Mouse (Mus musculus): ENCODE results near the gene A4galt. TPM values are rescaled to one million over a fixed set of nuclear protein-coding genes. Genes with fewer than 3 reads are reported as not detected.

The A4galt gene
- polyA plus RNA-seq, 1 experiment = 28.4 TPM

- no peak overlapping the region for H3ac ChIP-seq (ENCODE audit: control insufficient read depth, insufficient read length)
- TF ChIP-seq SRF (IDR thresholded peaks at IDR 0.05; ENCODE audit: control insufficient read depth, insufficient read length, low read depth) (peak; percentile 96), MYOG (IDR thresholded peaks at IDR 0.05; ENCODE audit: control insufficient read depth in 1 of 3, insufficient read depth in 1 of 3, insufficient read length in 2 of 3, low read depth in 2 of 3) (peak in 2 of 3 experiments; percentile 8 to 35), MYOD1 (IDR thresholded peaks at IDR 0.05; ENCODE audit: control insufficient read depth in 1 of 3, insufficient read length in 2 of 3, low read depth in 2 of 3) (peak in 1 of 3 experiments; percentile 60), TCF12 (IDR thresholded peaks at IDR 0.05; ENCODE audit: insufficient read depth, poor library complexity, severe bottlenecking) (no peak), E2F4 (IDR thresholded peaks at IDR 0.05; ENCODE audit: insufficient read depth) (no peak), USF1 (IDR thresholded peaks at IDR 0.05; ENCODE audit: low read depth) (peak; percentile 54), MAX (IDR thresholded peaks at IDR 0.05; ENCODE audit: low read depth) (no peak), POLR2A (IDR thresholded peaks at IDR 0.05; ENCODE audit: insufficient read length, low read depth) (no peak), CEBPB (IDR thresholded peaks at IDR 0.05; ENCODE audit: insufficient read depth, poor library complexity, severe bottlenecking) (no peak), REST (IDR thresholded peaks at IDR 0.05; ENCODE audit: insufficient read depth, insufficient read length) (no peak), TCF3 (IDR thresholded peaks at IDR 0.05; ENCODE audit: insufficient read length, low read depth) (no peak), POLR2AphosphoS2 (IDR thresholded peaks at IDR 0.05; ENCODE audit: insufficient read length, low read depth) (no peak)
- H3K4me2 ChIP-seq (ENCODE audit: low read depth) = peak overlapping the region; percentile 10
- H3K27me3 ChIP-seq (ENCODE audit: control insufficient read depth, insufficient read depth, insufficient read length) = no peaks in the 10 kb centered on the region
- H3K79me2 ChIP-seq (ENCODE audit: control insufficient read depth, insufficient read depth) = no peaks in the 10 kb centered on the region
- no peaks in the 10 kb centered on the region for H3K36me3 ChIP-seq (ENCODE audit: control insufficient read depth, insufficient read depth)
- no peak overlapping the region for H3K4me3 ChIP-seq
These were observed 18.2 kb downstream of the A4galt start for GRCm38 (mm10) chr15:83233219-83233992.

GRCm38 (mm10) chr15:83227559-83227958 lies 24.0 kb downstream of the A4galt start:
- no peak for TF ChIP-seq E2F4 (IDR thresholded peaks at IDR 0.05; ENCODE audit: insufficient read depth)

GRCm38 (mm10) chr15:83226871-83227270 lies 24.7 kb downstream of the A4galt start:
- no peaks in the 10 kb centered on the region for H3K79me2 ChIP-seq (ENCODE audit: control insufficient read depth, insufficient read depth)
- peaks cover 4% of the 10 kb centered on the region for H3K36me3 ChIP-seq (ENCODE audit: control insufficient read depth, insufficient read depth)
- TF ChIP-seq SRF (IDR thresholded peaks at IDR 0.05; ENCODE audit: control insufficient read depth, insufficient read length, low read depth) (no peak), E2F4 (IDR thresholded peaks at IDR 0.05; ENCODE audit: insufficient read depth) (no peak), MYOD1 (IDR thresholded peaks at IDR 0.05; ENCODE audit: control insufficient read depth in 1 of 3, insufficient read length in 2 of 3, low read depth in 2 of 3) (no peak), TCF12 (IDR thresholded peaks at IDR 0.05; ENCODE audit: insufficient read depth, poor library complexity, severe bottlenecking) (no peak), CEBPB (IDR thresholded peaks at IDR 0.05; ENCODE audit: insufficient read depth, poor library complexity, severe bottlenecking) (no peak), TCF3 (IDR thresholded peaks at IDR 0.05; ENCODE audit: insufficient read length, low read depth) (no peak), POLR2AphosphoS2 (IDR thresholded peaks at IDR 0.05; ENCODE audit: insufficient read length, low read depth) (no peak), POLR2A (IDR thresholded peaks at IDR 0.05; ENCODE audit: insufficient read length, low read depth) (no peak), MAX (IDR thresholded peaks at IDR 0.05; ENCODE audit: low read depth) (no peak), USF1 (IDR thresholded peaks at IDR 0.05; ENCODE audit: low read depth) (no peak), MYOG (IDR thresholded peaks at IDR 0.05; ENCODE audit: control insufficient read depth in 1 of 3, insufficient read depth in 1 of 3, insufficient read length in 2 of 3, low read depth in 2 of 3) (no peak), REST (IDR thresholded peaks at IDR 0.05; ENCODE audit: insufficient read depth, insufficient read length) (no peak)
- no peak overlapping the region for H3K4me2 ChIP-seq (ENCODE audit: low read depth)
- no peak overlapping the region for H3K4me3 ChIP-seq
- H3ac ChIP-seq (ENCODE audit: control insufficient read depth, insufficient read length) = no peak overlapping the region
- H3K27me3 ChIP-seq (ENCODE audit: control insufficient read depth, insufficient read depth, insufficient read length) = no peaks in the 10 kb centered on the region

More at GRCm38 (mm10) chr15:83227559-83227958, 24.0 kb downstream of the A4galt start:
- H3K36me3 ChIP-seq (ENCODE audit: control insufficient read depth, insufficient read depth) = peaks cover 4% of the 10 kb centered on the region
- no peaks in the 10 kb centered on the region for H3K79me2 ChIP-seq (ENCODE audit: control insufficient read depth, insufficient read depth)
- no peak overlapping the region for H3K4me3 ChIP-seq
- H3K4me2 ChIP-seq (ENCODE audit: low read depth) = no peak overlapping the region
- H3ac ChIP-seq (ENCODE audit: control insufficient read depth, insufficient read length) = no peak overlapping the region
- H3K27me3 ChIP-seq (ENCODE audit: control insufficient read depth, insufficient read depth, insufficient read length) = no peaks in the 10 kb centered on the region

- no peak overlapping the region for H3ac ChIP-seq (ENCODE audit: control insufficient read depth, insufficient read length)
- H3K27me3 ChIP-seq (ENCODE audit: control insufficient read depth, insufficient read depth, insufficient read length) = no peaks in the 10 kb centered on the region
- no peak for TF ChIP-seq MYOD1 (IDR thresholded peaks at IDR 0.05; ENCODE audit: control insufficient read depth in 1 of 3, insufficient read length in 2 of 3, low read depth in 2 of 3)
- no peak for TF ChIP-seq MAX (IDR thresholded peaks at IDR 0.05; ENCODE audit: low read depth)
- TF ChIP-seq POLR2A (IDR thresholded peaks at IDR 0.05; ENCODE audit: insufficient read length, low read depth) = no peak
- TF ChIP-seq TCF12 (IDR thresholded peaks at IDR 0.05; ENCODE audit: insufficient read depth, poor library complexity, severe bottlenecking) = no peak
- TF ChIP-seq TCF3 (IDR thresholded peaks at IDR 0.05; ENCODE audit: insufficient read length, low read depth) = no peak
- no peak overlapping the region for H3K4me3 ChIP-seq
- peaks cover 4% of the 10 kb centered on the region for H3K36me3 ChIP-seq (ENCODE audit: control insufficient read depth, insufficient read depth)
- no peaks in the 10 kb centered on the region for H3K79me2 ChIP-seq (ENCODE audit: control insufficient read depth, insufficient read depth)
- H3K4me2 ChIP-seq (ENCODE audit: low read depth) = no peak overlapping the region
These were observed 25.3 kb downstream of the A4galt start for GRCm38 (mm10) chr15:83226066-83226834.

Data from myocyte (in vitro differentiated cells).